Mouse (Mus musculus) olfactory bulb, adult 2 months (tissue): ENCODE data around the gene Tcstv3.

Experiments used
- CTCF ChIP-seq: fragments of 200-500 bp; IDR thresholded peaks from 2 replicates; pipeline ENCODE4 v1.5.1; 2012; ENCODE audit warnings: low read depth, mild to moderate bottlenecking, low read length, moderate library complexity; ENCODE audit not compliant: insufficient read depth
- POLR2A ChIP-seq: fragments of 200-500 bp; IDR thresholded peaks from 2 replicates; pipeline ENCODE4 v1.6.1; 2012; ENCODE audit warnings: mild to moderate bottlenecking, low read depth, low read length, moderate library complexity; ENCODE audit not compliant: insufficient read depth

GRCm38 (mm10) chr13:120320721-120321120 lies 4.0 kb downstream of the Tcstv3 start:
- TF ChIP-seq POLR2A (no peak), CTCF (no peak)
